Mouse (Mus musculus) neural tube, embryonic 12.5 days (tissue): ENCODE results near the gene D930048N14Rik. TPM values are rescaled to one million over a fixed set of nuclear protein-coding genes. Genes with fewer than 3 reads are reported as not detected.
A peak's percentile ranks its signal among the peaks of the same experiment; 100 is the strongest.

Source experiments
- ATAC-seq: fragments of 200-750 bp; cut with Nextera tagmentation; 2 replicates; pipeline ENCODE4 v1.8.0; 2017; ENCODE audit warnings: low read depth, mild to moderate bottlenecking, moderate TSS enrichment, moderate library complexity; ENCODE audit not compliant: low FRiP score
- H3K27ac ChIP-seq: fragments of 300-500 bp; sonication (generic); 2 replicates; pipeline ENCODE4 v1.5.1; 2016
- H3K27me3 ChIP-seq: fragments of 300-500 bp; sonication (generic); replicated peaks from 2 replicates; pipeline ENCODE4 v1.6.1; 2016; ENCODE audit warnings: mild to moderate bottlenecking
- H3K36me3 ChIP-seq: fragments of 300-500 bp; sonication (generic); 2 replicates; pipeline ENCODE4 v1.6.1; 2016; ENCODE audit warnings: mild to moderate bottlenecking
- H3K4me1 ChIP-seq: fragments of 300-500 bp; sonication (generic); 2 replicates; pipeline ENCODE4 v1.6.1; 2016
- H3K4me2 ChIP-seq: fragments of 300-500 bp; sonication (generic); replicated peaks from 2 replicates; pipeline ENCODE4 v1.6.1; 2016; ENCODE audit warnings: mild to moderate bottlenecking
- H3K4me3 ChIP-seq: fragments of 300-500 bp; sonication (generic); 2 replicates; pipeline ENCODE4 v1.5.1; 2016
- H3K9ac ChIP-seq: fragments of 300-500 bp; sonication (generic); 2 replicates; pipeline ENCODE4 v1.6.1; 2016; ENCODE audit warnings: mild to moderate bottlenecking
- H3K9me3 ChIP-seq: fragments of 300-500 bp; sonication (generic); 2 replicates; pipeline ENCODE4 v1.6.1; 2016; ENCODE audit warnings: mild to moderate bottlenecking
- WGBS: fragments of 180-500 bp; shearing (Covaris S2); methylation state at CpG from one replicate; pipeline ENCODE4 v1.1.7; 2016; 5-methylcytosine and 5-hydroxymethylcytosine counted together
- polyA plus RNA-seq: library from polyadenylated mRNA; unstranded; fragments of >200 nt; fragmentation: Nextera tagmentation; extraction: Ambion mirVana; gene quantifications from 2 replicates; pipeline ENCODE4 v1.2.1, GENCODE M21; 2016

Gene D930048N14Rik
- polyA plus RNA-seq, 1 experiment from 2014 or later = 1.2 TPM

- Histone ChIP-seq H3K36me3 (0 out of 2 replicates have a peak, but pooled peaks cover 5% of the 10 kb centered on the region), H3K4me3 (no peak overlapping the region), H3K9me3 (no peaks in the 10 kb centered on the region), H3K9ac (no peak overlapping the region), H3K27me3 (peaks cover 21% of the 10 kb centered on the region), H3K4me1 (peaks cover 37% of the 10 kb centered on the region), H3K4me2 (no peak overlapping the region), H3K27ac (no peak overlapping the region)
- 84% methylated on average over 7 of the region's 7 CpGs for WGBS
- ATAC-seq = no peak
Measured at GRCm38 (mm10) chr11:51646245-51646644, 4.5 kb upstream of the D930048N14Rik start.

DNA sequence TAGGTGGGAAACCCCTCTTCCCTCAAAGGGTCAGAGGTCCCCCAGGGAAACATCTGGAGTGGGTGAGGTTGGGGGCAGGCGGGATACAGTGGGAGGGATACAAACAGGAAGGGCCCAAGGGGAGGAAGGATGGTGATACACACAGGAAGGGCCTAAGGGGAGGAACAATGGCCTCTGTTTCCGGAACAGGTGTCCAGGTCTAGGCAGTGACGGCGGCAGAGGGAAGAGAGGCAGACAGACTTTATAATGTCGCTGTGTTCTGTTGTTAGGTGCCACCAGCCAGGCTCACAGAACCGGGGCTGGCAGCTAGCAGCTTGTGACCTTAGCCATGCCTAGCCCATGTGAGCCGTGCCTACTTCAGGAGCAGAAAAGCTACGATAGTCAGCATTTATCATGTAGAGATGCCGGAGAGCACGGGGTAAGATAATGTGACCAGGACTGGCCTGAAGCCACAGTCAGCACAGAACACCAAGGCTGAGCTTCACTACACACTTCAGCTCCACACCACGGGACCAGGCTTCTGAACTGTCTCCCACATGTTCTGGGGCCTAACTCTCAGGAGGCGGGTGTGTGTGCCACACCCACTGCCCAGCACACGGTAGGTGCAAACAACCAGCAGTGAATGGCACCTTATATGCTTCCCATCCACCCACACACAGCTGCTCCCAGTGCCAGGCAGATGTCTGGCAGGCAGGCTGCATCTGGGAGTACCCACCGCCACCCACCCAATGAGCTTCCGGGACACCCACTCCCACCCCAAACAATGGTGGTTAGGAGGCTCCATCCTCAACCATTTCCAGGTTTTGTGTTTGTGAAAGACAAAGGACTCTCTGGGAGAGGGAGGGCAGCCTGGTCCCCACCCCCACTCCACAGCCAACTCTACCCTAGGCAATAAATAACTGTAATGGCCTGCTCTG lies 3.7 kb upstream of the D930048N14Rik start:
- Histone ChIP-seq H3K9ac (no peak overlapping the region), H3K36me3 (0 out of 2 replicates have a peak, but pooled peaks cover 5% of the 10 kb centered on the region), H3K4me2 (0 out of 2 replicates have a peak overlapping the region, but pooled peaks have one; percentile 0), H3K9me3 (no peaks in the 10 kb centered on the region), H3K27ac (no peak overlapping the region), H3K4me3 (no peak overlapping the region), H3K4me1 (peaks cover 37% of the 10 kb centered on the region), H3K27me3 (peaks cover 24% of the 10 kb centered on the region)
- ATAC-seq = no peak
- whole genome bisulfite sequencing = 65% methylated on average over 15 of the region's 15 CpGs

DNA sequence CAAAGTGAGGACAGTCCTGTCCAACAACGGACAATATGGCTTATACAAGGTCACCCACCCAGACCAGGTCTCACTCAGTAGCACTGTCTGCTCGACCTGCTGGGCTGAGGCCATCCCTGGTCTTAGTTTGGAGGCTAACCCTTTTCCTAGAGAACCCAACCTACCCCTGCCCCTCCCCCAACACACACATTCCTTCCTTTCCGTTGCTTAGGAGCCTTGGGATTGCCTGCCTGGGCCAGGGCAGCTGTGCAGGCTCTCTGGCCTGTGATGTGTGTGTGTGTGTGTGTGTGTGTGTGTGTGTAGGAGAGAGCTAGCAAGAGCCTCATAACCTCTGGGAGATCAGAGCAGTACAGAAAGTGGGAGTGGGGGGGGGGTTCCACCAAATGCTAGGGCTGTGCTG lies 2.2 kb upstream of the D930048N14Rik start:
- Histone ChIP-seq H3K4me3 (peak overlapping the region; percentile 15; the same call in 1 of the 2 replicates), H3K27ac (no peak overlapping the region), H3K4me2 (peak overlapping the region; percentile 87), H3K27me3 (peaks cover 24% of the 10 kb centered on the region), H3K9ac (peak overlapping the region; percentile 18; the same call in 1 of the 2 replicates), H3K36me3 (0 out of 2 replicates have a peak, but pooled peaks cover under 1% of the 10 kb centered on the region), H3K9me3 (no peaks in the 10 kb centered on the region), H3K4me1 (peaks cover 37% of the 10 kb centered on the region)
- WGBS = 10% methylated on average over 3 of the region's 3 CpGs
- ATAC-seq = peak; percentile 35

GRCm38 (mm10) chr11:51649111-51649888 lies 1.5 kb upstream of the D930048N14Rik start:
- ATAC-seq = no peak
- 23% methylated on average over 11 of the region's 11 CpGs for WGBS

DNA sequence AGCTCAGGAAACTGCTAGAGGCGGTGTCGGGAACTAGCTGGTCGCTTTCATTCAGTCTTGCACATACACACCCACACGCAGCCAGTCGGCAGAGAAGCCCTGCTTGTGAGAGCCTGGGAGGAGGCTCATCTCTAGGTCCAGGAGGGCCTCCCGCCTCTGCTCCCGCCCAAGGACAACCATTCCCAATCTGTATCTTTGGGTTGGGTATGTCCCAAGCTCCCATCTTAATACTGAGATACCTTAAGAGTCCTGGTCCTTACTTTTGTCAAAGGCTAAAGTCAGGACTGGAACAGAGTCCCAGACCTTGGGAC lies 910 bp upstream of the D930048N14Rik start:
- Histone ChIP-seq H3K9ac (peak overlapping the region; percentile 52), H3K4me3 (peak overlapping the region; percentile 47), H3K27me3 (peaks cover 24% of the 10 kb centered on the region), H3K27ac (no peak overlapping the region), H3K9me3 (no peaks in the 10 kb centered on the region), H3K36me3 (no peaks in the 10 kb centered on the region), H3K4me2 (peak overlapping the region; percentile 87), H3K4me1 (peaks cover 37% of the 10 kb centered on the region)
- 4% methylated on average over 7 of the region's 7 CpGs for whole genome bisulfite sequencing
- ATAC-seq = no peak

More at GRCm38 (mm10) chr11:51649111-51649888, 1.5 kb upstream of the D930048N14Rik start:
- peak overlapping the region; percentile 52 for H3K9ac ChIP-seq
- peak overlapping the region; percentile 87 for H3K4me2 ChIP-seq
- peaks cover 37% of the 10 kb centered on the region for H3K4me1 ChIP-seq
- H3K36me3 ChIP-seq = no peaks in the 10 kb centered on the region
- H3K9me3 ChIP-seq = no peaks in the 10 kb centered on the region
- H3K27ac ChIP-seq = no peak overlapping the region
- peak overlapping the region; percentile 47 for H3K4me3 ChIP-seq
- peaks cover 24% of the 10 kb centered on the region for H3K27me3 ChIP-seq

GRCm38 (mm10) chr11:51650261-51650660 lies 493 bp upstream of the D930048N14Rik start:
- H3K9me3 ChIP-seq = no peaks in the 10 kb centered on the region
- peak overlapping the region; percentile 47 for H3K4me3 ChIP-seq
- ATAC-seq = no peak
- H3K4me1 ChIP-seq = peaks cover 37% of the 10 kb centered on the region
- peak overlapping the region; percentile 87 for H3K4me2 ChIP-seq
- peaks cover 24% of the 10 kb centered on the region for H3K27me3 ChIP-seq
- WGBS = under 1% methylated on average over 30 of the region's 30 CpGs
- peak overlapping the region; percentile 52 for H3K9ac ChIP-seq
- H3K27ac ChIP-seq = no peak overlapping the region
- H3K36me3 ChIP-seq = no peaks in the 10 kb centered on the region

DNA sequence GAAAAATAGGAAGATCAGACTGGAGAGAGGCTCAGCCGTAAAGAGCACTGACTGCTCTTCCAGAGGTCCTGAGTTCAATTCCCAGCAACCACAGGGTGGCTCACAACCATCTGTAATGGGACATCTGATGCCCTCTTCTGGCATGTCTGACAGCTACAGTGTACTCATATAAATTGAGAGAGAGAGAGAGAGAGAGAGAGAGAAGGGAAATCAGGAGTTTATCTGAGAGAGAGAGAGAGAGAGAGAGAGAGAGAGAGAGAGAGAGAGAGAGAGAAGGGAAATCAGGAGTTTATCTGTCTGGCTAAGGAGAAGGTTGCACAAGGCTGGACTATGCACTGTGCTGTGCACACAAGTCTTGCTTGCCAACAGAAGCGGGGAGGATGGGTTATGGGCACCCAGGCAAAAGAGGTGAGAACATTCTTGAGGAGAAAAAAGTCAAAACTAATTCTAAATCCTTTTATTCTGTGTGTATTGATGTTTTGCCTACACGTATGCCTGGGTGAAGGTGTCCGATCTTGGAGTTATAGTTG lies 2.2 kb downstream of the D930048N14Rik start:
- H3K4me2 ChIP-seq = no peak overlapping the region
- no peaks in the 10 kb centered on the region for H3K9me3 ChIP-seq
- 94% methylated on average over 4 of the region's 4 CpGs for WGBS
- H3K36me3 ChIP-seq = no peaks in the 10 kb centered on the region
- H3K9ac ChIP-seq = no peak overlapping the region
- peaks cover 28% of the 10 kb centered on the region for H3K4me1 ChIP-seq
- ATAC-seq = no peak
- no peak overlapping the region for H3K4me3 ChIP-seq
- H3K27ac ChIP-seq = no peak overlapping the region
- peaks cover 24% of the 10 kb centered on the region for H3K27me3 ChIP-seq

DNA sequence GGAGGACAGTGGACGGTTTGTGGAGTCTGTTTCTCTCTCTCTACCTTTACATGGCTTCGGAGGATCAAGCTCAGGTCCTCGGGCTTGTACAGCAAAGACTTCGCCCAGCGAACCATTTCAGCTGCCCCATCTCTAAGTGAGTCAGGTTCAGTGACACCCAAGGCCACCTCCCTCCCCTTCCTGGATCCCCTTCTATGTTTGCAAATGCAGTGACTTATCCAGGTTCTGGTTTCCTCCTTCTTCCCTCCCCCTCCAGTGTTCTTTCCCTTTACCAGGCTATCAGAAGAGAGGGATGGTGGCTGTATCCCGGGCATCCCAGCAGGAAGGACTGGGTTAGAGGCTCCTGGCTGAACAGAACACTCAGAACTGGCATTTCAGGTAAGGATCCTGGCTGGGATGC lies 3.0 kb downstream of the D930048N14Rik start:
- no peak overlapping the region for H3K27ac ChIP-seq
- WGBS = 92% methylated on average over 6 of the region's 6 CpGs
- H3K4me3 ChIP-seq = no peak overlapping the region
- no peak overlapping the region for H3K9ac ChIP-seq
- H3K4me1 ChIP-seq = peaks cover 21% of the 10 kb centered on the region
- peaks cover 24% of the 10 kb centered on the region for H3K27me3 ChIP-seq
- no peaks in the 10 kb centered on the region for H3K9me3 ChIP-seq
- ATAC-seq = no peak
- no peaks in the 10 kb centered on the region for H3K36me3 ChIP-seq
- H3K4me2 ChIP-seq = no peak overlapping the region

DNA sequence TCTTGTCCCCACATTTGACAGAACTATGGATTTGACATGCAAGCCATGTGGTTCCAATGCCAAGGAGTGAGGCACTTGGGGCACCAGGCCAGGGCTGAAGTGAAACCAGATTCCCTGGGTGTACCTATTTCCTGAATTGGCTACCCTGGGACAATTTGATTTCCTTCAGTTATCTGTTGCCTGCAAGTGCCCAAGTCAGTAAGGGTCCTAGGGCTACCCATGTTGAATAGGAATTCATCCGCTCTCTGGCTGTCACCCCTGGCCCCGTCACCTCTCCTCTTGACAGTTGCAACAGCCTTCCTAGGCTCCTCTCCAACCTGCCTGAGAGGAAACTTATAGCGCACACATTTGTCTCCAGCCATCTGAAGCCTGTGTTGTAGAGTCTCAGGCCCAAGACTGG lies 4.1 kb downstream of the D930048N14Rik start:
- no peaks in the 10 kb centered on the region for H3K9me3 ChIP-seq
- no peak overlapping the region for H3K27ac ChIP-seq
- no peak overlapping the region for H3K4me3 ChIP-seq
- peaks cover 15% of the 10 kb centered on the region for H3K27me3 ChIP-seq
- no peak overlapping the region for H3K4me2 ChIP-seq
- ATAC-seq = no peak
- H3K9ac ChIP-seq = no peak overlapping the region
- peaks cover 9% of the 10 kb centered on the region for H3K4me1 ChIP-seq
- no peaks in the 10 kb centered on the region for H3K36me3 ChIP-seq
- 91% methylated on average over 3 of the region's 3 CpGs for WGBS

GRCm38 (mm10) chr11:51656798-51657521 lies 6.2 kb downstream of the D930048N14Rik start:
- WGBS = 87% methylated on average over 10 of the region's 10 CpGs
- no peaks in the 10 kb centered on the region for H3K9me3 ChIP-seq
- no peaks in the 10 kb centered on the region for H3K36me3 ChIP-seq
- no peaks in the 10 kb centered on the region for H3K4me1 ChIP-seq
- no peak overlapping the region for H3K27ac ChIP-seq
- no peak overlapping the region for H3K4me3 ChIP-seq
- no peaks in the 10 kb centered on the region for H3K27me3 ChIP-seq
- ATAC-seq = no peak
- H3K4me2 ChIP-seq = no peak overlapping the region
- H3K9ac ChIP-seq = no peak overlapping the region

- WGBS = 67% methylated on average over 7 of the region's 7 CpGs
- no peak for ATAC-seq
- no peaks in the 10 kb centered on the region for H3K9me3 ChIP-seq
- no peaks in the 10 kb centered on the region for H3K36me3 ChIP-seq
- H3K27me3 ChIP-seq = no peaks in the 10 kb centered on the region
- no peak overlapping the region for H3K4me2 ChIP-seq
- no peak overlapping the region for H3K27ac ChIP-seq
- no peaks in the 10 kb centered on the region for H3K4me1 ChIP-seq
- H3K9ac ChIP-seq = no peak overlapping the region; the same call in 1 of the 2 replicates
- H3K4me3 ChIP-seq = no peak overlapping the region
Measured at GRCm38 (mm10) chr11:51658291-51658690, 7.5 kb downstream of the D930048N14Rik start.
